Comparison of ENCODE assay signal across 20 mouse cellular contexts in the genomic region with DNA sequence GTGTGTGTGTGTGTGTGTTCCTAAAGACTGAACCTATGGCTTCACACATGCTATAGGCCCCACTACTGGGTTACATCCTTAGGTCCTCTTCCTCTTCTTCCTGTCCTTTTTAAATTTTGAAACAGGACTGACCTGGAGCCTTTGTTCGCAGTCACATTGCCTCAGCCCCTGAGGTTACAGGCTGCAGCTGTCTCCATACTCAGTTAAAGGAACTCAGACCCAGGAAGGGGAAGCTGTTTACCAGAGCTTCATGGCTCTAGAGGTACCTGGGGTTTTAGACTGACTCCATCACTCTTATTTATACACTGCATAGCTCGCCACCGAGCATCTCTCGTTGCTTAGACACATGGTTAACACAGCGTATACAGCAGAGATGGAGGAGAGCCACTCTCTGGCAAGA. TPM values are rescaled to one million over a fixed set of nuclear protein-coding genes. Genes with fewer than 3 reads are reported as not detected.
DNase-seq lines count a peak whose midpoint lies in the region; ATAC-seq and TF ChIP-seq lines count a peak whose summit lies in the region.
"Had no signal": no experiment of that assay in that cellular context is flagged by ENCODE, and none has a peak within 500 bp of the region (broad histone marks: within the 10 kb centered on the region; RNA-seq: fewer than 3 reads in every experiment).

No protein-coding gene starts in this region.

- 87% methylated on average over 5 of the region's 5 CpGs for WGBS in heart, postnatal 0 days
- 8% methylated on average over 5 of the region's 5 CpGs for WGBS in thymus, adult 2 months
- WGBS in hindbrain, embryonic 13.5 days = 90% methylated on average over 5 of the region's 5 CpGs

- H3K9me3 ChIP-seq in heart, postnatal 0 days (replicated peaks; ENCODE audit: control insufficient read depth, low read length) = no peaks in the 10 kb centered on the region
- no peaks in the 10 kb centered on the region for H3K9me3 ChIP-seq in hindbrain, embryonic 13.5 days
- H3K9me3 ChIP-seq: embryonic facial prominence, embryonic 15.5 days; forebrain, embryonic 13.5 days; limb, embryonic 12.5 days; liver, embryonic 15.5 days had no signal

- TF ChIP-seq CTCF in heart, postnatal 0 days (IDR thresholded peaks at IDR 0.05; ENCODE audit: low read depth) = no peak
- TF ChIP-seq CTCF in thymus, adult 2 months (IDR thresholded peaks at IDR 0.05; ENCODE audit: borderline replicate concordance, control insufficient read depth, extremely low read depth, insufficient read depth, low read length, poor library complexity) = no peak

- DNase-seq in heart, postnatal 0 days (ENCODE audit: low spot score) = no peak
- DNase-seq in heart, adult 8-10 months (ENCODE audit: low spot score) = no peak
- no peak for DNase-seq in thymus, adult 2 months
- no peak for DNase-seq in thymus, postnatal 36 days
- DNase-seq: adrenal gland, postnatal 25 days; heart, adult 18-20 months; heart, postnatal 14 days; kidney, adult 8-10 months; kidney, postnatal 4 days; lung, postnatal 36 days; retina, postnatal 1 day had no signal

- TF ChIP-seq POLR2A in thymus, adult 2 months (IDR thresholded peaks at IDR 0.05; ENCODE audit: control insufficient read depth, extremely low read depth, insufficient read depth, low read length, poor library complexity) = no peak

- ATAC-seq in heart, postnatal 0 days (ENCODE audit: insufficient read depth, low read depth) = no peak
- ATAC-seq in megakaryocyte, adult 5-6 weeks (ENCODE audit: poor library complexity, severe bottlenecking) = peak; percentile 80
- ATAC-seq in monocyte, adult 5-6 weeks (replicated peaks; ENCODE audit: insufficient number of reproducible peaks, low FRiP score, low TSS enrichment, poor library complexity, severe bottlenecking) = no peak
- ATAC-seq in hindbrain, embryonic 13.5 days (ENCODE audit: low FRiP score) = no peak
- ATAC-seq: forebrain, embryonic 13.5 days; hindbrain, postnatal 0 days had no signal

- H3K9ac ChIP-seq in heart, postnatal 0 days (replicated peaks; ENCODE audit: low read depth, low read length) = no peak overlapping the region
- no peak overlapping the region for H3K9ac ChIP-seq in hindbrain, embryonic 13.5 days
- H3K9ac ChIP-seq: embryonic facial prominence, embryonic 15.5 days; forebrain, embryonic 13.5 days; liver, embryonic 15.5 days had no signal

- no peak overlapping the region for H3K4me3 ChIP-seq in heart, postnatal 0 days (ENCODE audit: low read depth, low read length)
- no peak overlapping the region for H3K4me3 ChIP-seq in thymus, adult 2 months (ENCODE audit: control insufficient read depth, insufficient read depth, low read length)
- H3K4me3 ChIP-seq in hindbrain, embryonic 13.5 days = no peak overlapping the region
- H3K4me3 ChIP-seq: embryonic facial prominence, embryonic 15.5 days; forebrain, embryonic 13.5 days; limb, embryonic 12.5 days; liver, embryonic 15.5 days had no signal

- no peak for TF ChIP-seq EP300 in heart, postnatal 0 days (IDR thresholded peaks at IDR 0.05; ENCODE audit: low read depth)

- H3K4me2 ChIP-seq in heart, postnatal 0 days (ENCODE audit: low read depth, low read length) = no peak overlapping the region
- no peak overlapping the region for H3K4me2 ChIP-seq in hindbrain, embryonic 13.5 days
- H3K4me2 ChIP-seq: embryonic facial prominence, embryonic 15.5 days; forebrain, embryonic 13.5 days; limb, embryonic 12.5 days; liver, embryonic 15.5 days had no signal

- H3K27ac ChIP-seq in heart, postnatal 0 days (ENCODE audit: low read depth) = peak overlapping the region; percentile 80
- peak overlapping the region; percentile 96 for H3K27ac ChIP-seq in thymus, adult 2 months (ENCODE audit: control insufficient read depth, insufficient read depth, low read length)
- no peak overlapping the region; the same call in 1 of the 2 replicates for H3K27ac ChIP-seq in hindbrain, embryonic 13.5 days
- H3K27ac ChIP-seq: embryonic facial prominence, embryonic 15.5 days; forebrain, embryonic 13.5 days; hindbrain, postnatal 0 days; liver, embryonic 15.5 days had no signal

- H3K27me3 ChIP-seq in heart, postnatal 0 days (ENCODE audit: control insufficient read depth, insufficient read depth, low read length) = no peaks in the 10 kb centered on the region
- no peaks in the 10 kb centered on the region for H3K27me3 ChIP-seq in thymus, adult 2 months (ENCODE audit: control insufficient read depth, insufficient read depth, low read length)
- H3K27me3 ChIP-seq in hindbrain, embryonic 13.5 days = no peaks in the 10 kb centered on the region
- H3K27me3 ChIP-seq: embryonic facial prominence, embryonic 15.5 days; forebrain, embryonic 13.5 days; limb, embryonic 12.5 days; liver, embryonic 15.5 days had no signal

- peaks cover 20% of the 10 kb centered on the region; the same call in 1 of the 2 replicates for H3K4me1 ChIP-seq in heart, postnatal 0 days (ENCODE audit: control insufficient read depth, insufficient read depth)
- H3K4me1 ChIP-seq in thymus, adult 2 months (replicated peaks; ENCODE audit: control insufficient read depth, insufficient read depth, low read length) = peaks cover 79% of the 10 kb centered on the region
- peaks cover 11% of the 10 kb centered on the region for H3K4me1 ChIP-seq in hindbrain, embryonic 13.5 days (replicated peaks)
- H3K4me1 ChIP-seq: forebrain, embryonic 13.5 days had no signal

- H3K36me3 ChIP-seq in heart, postnatal 0 days (replicated peaks; ENCODE audit: control insufficient read depth, insufficient read depth, low read length) = no peaks in the 10 kb centered on the region
- no peaks in the 10 kb centered on the region for H3K36me3 ChIP-seq in thymus, adult 2 months (ENCODE audit: control insufficient read depth, insufficient read depth, low read length)
- no peaks in the 10 kb centered on the region for H3K36me3 ChIP-seq in hindbrain, embryonic 13.5 days
- H3K36me3 ChIP-seq: embryonic facial prominence, embryonic 15.5 days; limb, embryonic 12.5 days; liver, embryonic 15.5 days had no signal

RNA-seq across cellular contexts. Expression of gene Sema7a, which starts 31.5 kb away (rescaled TPM):
- 12.4 and 16.8 TPM in 2 replicates for total RNA-seq in heart, postnatal 0 days (2014; rRNA removed; ENCODE audit: low replicate concordance)
- polyA plus RNA-seq in heart, postnatal 0 days (2015; fragmentation: Nextera tagmentation; extraction: Ambion mirVana) = 0.63 and 1.2 TPM in 2 replicates
- 10 to 100 TPM; 20.4 to 24.8 (median 24.5) TPM for total RNA-seq in heart, adult 8-10 months (2022)
- polyA plus RNA-seq in thymus, adult 2 months (2012; rRNA removed) = 81.6 and 85.6 TPM in 2 replicates
- 1.1 and 1.4 TPM in 2 replicates for total RNA-seq in megakaryocyte, adult 5-6 weeks (2015)
- 3.9 and 5.0 TPM in 2 replicates for total RNA-seq in megakaryocyte, adult 5-6 weeks (2017)
- total RNA-seq in monocyte, adult 5-6 weeks (2017) = 0.49 to 16.6 TPM (median 13.2 TPM) in 3 replicates
- 2.9 and 4.2 TPM in 2 replicates for polyA plus RNA-seq in hindbrain, embryonic 13.5 days (2015; fragmentation: Nextera tagmentation; extraction: Ambion mirVana)
- total RNA-seq: MEL had no signal
- polyA plus RNA-seq: liver, embryonic 15.5 days had no signal

RNA-seq across cellular contexts. Expression of gene Cyp11a1, which starts 34.8 kb away (rescaled TPM):
- 1.1 and 2.3 TPM in 2 replicates for total RNA-seq in heart, postnatal 0 days (2014; rRNA removed; ENCODE audit: low replicate concordance)
- 0.90 and 1.3 TPM in 2 replicates for polyA plus RNA-seq in heart, postnatal 0 days (2015; fragmentation: Nextera tagmentation; extraction: Ambion mirVana)
- total RNA-seq in heart, adult 8-10 months (2022) = under 1 TPM in 1 of 4 experiments, not detected in 3; 0.27 TPM
- polyA plus RNA-seq in thymus, adult 2 months (2012; rRNA removed) = 0.84 and 1.3 TPM in 2 replicates
- 9.2 and 10.5 TPM in 2 replicates for total RNA-seq in megakaryocyte, adult 5-6 weeks (2015)
- total RNA-seq in megakaryocyte, adult 5-6 weeks (2017) = 8.3 and 9.7 TPM in 2 replicates
- 7.8 to 44.8 TPM (median 28.4 TPM) in 3 replicates for total RNA-seq in monocyte, adult 5-6 weeks (2017)
- 0.31 and 0.57 TPM in 2 replicates for polyA plus RNA-seq in hindbrain, embryonic 13.5 days (2015; fragmentation: Nextera tagmentation; extraction: Ambion mirVana)
- total RNA-seq: heart, adult 18-20 months; MEL had no signal
